Mouse (Mus musculus): Measurements from ENCODE around the gene Tjp2. TPM values are rescaled to one million over a fixed set of nuclear protein-coding genes. Genes with fewer than 3 reads are reported as not detected.

The Tjp2 gene
- total RNA-seq, 4 experiments from 2014 or later = 7.2 to 14.6 (median 10.7) TPM

DNA sequence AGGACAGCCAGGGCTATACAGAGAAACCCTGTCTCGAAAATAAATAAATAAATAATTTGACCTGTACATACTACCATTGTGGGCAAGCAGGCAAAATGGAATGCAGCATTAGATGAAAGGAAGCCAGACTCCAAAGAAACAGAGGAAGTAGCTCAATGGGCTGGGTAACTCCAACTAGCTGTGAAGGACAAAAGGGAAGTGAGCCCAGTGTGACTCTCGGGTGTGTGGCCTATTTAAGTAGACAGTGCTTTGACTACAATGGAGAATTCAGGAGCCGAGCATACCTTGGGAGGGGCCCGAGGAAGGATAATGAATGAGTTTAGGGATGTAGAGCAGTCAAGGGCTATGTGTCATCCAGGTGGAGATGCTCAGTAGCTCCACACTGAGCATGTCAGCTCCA is 48.1 kb downstream of the Tjp2 start:
- DNase-seq = no peak

DNA sequence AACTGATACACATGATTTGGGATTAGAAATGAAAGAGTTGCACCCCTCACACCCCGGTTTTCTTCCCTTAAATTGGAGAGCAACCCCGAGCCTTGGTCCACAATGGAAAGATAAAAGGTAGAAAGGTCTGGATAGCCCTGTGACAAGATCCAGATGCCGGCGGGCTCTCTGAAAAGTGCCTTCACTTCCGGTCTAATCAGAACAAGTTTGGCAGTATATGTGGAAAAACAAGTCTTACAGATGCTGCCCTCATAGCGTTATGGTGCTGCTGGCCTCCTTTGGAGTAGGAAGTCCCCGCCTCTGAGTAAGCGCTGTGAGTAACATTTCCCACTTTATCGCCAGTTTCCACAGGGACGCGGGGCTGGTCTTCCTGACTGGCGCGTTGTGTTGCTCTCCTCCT is 49.9 kb downstream of the Tjp2 start:
- no peak for DNase-seq

GRCm38 (mm10) chr19:24173608-24174523 is 51.0 kb downstream of the Tjp2 start:
- peak; percentile 93 for DNase-seq

DNA sequence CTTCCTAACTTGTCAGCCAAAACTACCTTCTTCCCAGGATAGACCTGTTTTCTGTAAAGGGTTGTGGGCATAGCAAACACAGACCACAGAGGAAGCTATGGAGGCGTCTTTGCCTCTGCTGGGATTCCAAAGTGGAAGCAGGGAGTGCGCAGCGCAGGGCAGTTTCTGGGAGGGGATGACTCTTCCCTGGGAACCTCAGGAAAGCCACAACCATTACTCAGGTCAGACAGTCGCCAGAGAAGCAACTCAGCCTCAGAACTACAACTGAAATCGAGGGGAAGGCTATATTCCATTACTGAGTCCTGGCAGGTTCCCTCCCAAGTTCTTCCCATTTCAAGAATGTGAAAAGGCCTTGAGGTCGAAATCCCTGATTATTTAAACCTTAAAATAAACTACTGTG is 51.8 kb downstream of the Tjp2 start:
- no peak for DNase-seq

DNA sequence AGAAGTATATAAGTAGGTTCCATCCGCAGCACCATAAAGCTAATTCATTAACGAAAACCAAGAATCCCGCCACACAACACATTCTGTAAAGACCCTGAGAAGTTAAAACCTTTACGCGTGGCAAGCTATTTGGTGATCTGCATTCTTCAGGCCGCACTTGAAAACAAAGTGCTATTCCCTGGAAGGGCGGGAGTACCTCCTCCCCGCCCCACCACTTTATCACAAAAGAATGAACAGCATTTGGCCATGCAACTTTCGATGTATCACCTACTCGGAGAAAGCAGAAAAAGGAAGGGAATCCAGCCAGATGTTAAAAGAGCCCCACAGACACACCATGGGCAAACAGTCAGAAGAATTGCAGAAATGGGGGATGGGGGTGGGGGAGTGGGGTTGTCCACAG is 56.3 kb downstream of the Tjp2 start:
- no peak for DNase-seq

DNA sequence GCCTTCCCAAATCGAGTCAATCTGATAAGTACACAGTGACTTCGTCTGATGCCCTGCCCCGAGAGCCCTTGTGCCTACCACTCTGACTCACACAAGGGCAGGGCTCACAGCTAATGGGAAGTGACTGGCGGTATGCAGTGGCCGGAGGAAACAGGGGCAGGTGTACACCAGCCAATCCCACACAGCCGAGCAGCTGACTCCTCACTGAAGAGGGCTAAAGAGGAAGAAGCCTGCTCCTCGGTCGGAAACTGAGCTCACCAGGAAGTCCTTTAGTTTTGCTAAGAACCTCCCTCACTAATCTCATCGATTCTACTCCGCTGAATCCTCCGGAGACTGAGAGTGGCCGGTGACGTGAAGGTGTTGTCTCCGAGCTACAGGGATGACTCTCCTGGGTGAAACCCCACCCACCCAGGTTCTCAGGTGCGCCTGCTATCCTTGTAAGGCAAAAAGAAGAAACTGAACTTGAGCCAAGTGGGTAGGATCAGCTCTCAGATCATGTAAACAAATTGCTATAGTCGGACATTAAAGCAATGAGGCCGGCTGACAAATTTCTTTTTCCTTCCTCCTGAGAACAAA is 58.2 kb downstream of the Tjp2 start:
- peak; percentile 67 for DNase-seq

DNA sequence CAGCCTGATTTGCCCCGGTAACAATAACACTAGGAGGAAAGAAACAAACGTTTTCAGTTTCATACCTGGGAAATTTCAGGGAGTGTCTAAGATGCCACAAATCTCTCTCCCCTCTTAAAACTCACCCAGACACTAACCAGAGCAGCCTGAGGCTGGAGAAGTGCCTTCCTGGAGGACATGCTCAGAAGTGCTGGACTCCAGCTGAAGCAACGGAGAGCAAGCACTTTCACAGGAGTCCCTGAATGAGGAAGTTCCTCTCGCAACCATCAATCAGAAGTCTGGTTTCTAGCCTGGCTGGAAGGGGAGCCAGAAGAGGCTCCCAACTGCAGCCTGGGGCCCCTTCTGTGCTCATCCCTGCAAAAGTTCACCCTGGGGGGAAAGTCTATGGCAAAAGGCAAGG is 60.9 kb downstream of the Tjp2 start:
- no peak for DNase-seq

DNA sequence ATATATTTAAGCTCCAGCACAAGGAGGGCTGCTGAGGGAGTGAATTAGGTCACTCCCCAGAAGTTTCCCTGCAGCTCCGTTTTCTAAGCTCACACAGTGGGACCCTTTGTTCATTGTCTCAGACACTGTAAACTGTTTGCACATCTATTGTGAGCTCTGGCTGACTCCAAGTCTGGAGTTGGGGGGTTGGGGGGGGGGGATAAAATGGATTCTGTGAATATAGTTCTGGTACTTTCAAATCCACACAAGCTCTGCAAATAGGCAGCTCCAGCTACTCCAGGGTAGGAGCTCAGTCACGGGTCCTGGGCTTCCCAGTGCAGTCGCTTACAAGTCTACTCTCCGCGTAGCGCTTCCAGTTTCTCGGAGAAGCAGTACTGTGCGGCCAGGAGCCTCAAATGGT is 64.4 kb downstream of the Tjp2 start:
- DNase-seq = no peak

- DNase-seq = no peak
These were observed 65.1 kb downstream of the Tjp2 start for GRCm38 (mm10) chr19:24159751-24160150.

- no peak for DNase-seq
These were observed 65.5 kb downstream of the Tjp2 start for GRCm38 (mm10) chr19:24159334-24159733.

GRCm38 (mm10) chr19:24156067-24156455 is 68.8 kb downstream of the Tjp2 start:
- no peak for DNase-seq

DNA sequence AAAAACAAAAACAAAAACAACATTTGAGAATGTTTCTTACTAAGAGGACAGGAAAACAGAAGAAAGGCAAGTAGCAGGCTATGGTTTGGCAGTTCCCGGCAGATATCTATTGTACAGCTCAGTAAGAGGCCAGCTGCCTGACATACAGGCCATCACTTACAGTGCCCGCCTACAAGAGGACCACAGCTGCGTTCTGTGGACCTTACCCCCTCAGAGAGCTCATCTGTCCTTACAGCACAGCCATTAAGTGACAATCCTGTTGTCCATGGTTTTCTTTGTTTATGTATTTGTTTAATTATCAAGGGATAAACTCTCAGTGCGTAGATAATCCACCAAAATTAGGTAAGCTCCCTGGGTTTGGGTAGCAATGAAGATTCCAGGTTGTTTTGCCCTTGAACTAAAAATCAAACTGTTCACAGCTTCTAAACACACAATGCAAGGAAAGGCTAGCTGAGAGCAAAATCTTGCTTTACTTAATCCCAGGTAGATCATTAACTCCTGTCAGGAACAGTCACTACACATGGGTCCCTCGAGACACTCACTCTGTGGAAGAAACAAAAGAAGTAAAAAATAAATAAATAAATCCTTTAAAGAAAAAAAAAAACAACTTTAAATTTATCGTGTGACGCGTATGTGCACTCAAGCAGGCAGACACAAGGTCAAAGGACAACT is 69.3 kb downstream of the Tjp2 start:
- no peak for DNase-seq

- DNase-seq = no peak
These were observed 71.4 kb downstream of the Tjp2 start for GRCm38 (mm10) chr19:24153266-24154023.

- DNase-seq = no peak
These were observed 80.8 kb downstream of the Tjp2 start for GRCm38 (mm10) chr19:24144009-24144408.

- DNase-seq = no peak
These were observed 82.2 kb downstream of the Tjp2 start for GRCm38 (mm10) chr19:24142621-24143061.

- no peak for DNase-seq
These were observed 84.5 kb downstream of the Tjp2 start for GRCm38 (mm10) chr19:24140298-24140697.

DNA sequence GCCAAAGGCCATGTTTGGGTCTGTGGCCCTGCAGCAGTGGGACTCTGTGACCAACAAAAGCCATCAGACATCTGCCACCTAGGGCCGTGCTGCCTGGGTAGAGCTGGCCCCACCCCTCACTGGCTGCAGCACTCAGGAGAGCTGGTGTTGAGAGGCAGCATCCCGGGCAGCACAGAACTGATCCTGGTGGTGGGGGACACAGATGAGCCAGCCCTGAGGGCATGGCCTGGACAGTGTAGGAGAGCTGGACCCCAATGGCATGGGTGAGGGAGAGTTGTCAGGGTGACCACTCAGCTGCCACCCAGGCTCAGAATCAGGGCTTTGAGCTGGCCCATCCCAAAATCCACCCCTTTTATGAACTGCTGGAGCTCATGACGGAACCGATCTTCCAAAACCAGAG is 87.4 kb downstream of the Tjp2 start:
- no peak for DNase-seq

DNA sequence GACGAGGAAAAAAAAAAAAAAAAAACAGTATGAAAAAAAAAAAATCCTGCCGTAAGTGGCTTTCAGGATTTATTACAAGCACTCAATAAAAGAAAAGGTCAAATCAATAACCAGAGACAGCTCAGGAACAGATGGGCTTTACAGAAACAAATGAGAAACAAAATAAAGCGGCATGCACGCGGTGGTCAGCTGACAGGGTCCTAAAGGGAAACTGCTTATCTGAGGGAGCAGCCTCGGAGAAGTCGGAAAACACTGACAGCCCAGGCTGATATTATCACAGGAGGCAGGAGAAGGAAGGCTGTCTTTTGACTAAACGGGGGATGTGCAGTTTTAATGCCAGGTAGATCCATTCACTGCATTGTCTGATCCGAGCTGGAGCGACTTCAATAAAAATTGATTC is 89.8 kb downstream of the Tjp2 start:
- no peak for DNase-seq

- no peak for DNase-seq
These were observed 90.5 kb downstream of the Tjp2 start for GRCm38 (mm10) chr19:24134144-24134911.

DNA sequence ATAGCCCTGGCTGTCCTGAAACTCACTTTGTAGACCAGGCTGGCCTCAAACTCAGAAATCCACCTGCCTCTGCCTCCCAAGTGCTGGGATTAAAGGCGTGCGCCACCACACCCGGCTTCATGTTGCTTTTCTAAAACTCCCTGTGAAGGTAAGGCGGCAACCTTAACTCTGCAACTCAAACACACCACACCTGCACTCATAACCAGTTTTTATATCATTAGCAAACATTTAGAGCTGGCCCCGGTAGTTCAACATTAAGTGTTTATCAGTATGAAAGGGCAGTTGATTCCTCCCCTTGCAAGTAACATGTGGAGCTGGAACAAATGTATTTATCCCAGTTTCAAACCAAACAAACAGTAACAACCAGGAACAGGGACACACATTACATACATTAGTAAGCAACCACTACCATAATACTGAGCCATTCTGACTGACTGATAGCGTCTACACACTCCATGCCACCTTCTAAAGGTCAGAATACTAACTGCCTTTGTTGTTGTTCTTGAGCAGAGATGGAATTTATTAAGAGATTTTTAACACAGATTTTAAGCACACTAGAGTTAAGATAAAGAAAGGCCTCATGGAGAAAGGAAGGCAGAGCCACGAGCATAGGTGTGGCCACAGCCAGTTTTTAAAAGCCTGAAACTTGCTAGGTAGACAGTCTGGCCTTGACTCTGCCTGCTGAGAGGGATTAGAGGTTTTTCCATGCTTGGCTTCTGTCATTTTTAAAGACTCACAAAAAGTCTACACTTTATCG is 101.1 kb downstream of the Tjp2 start:
- no peak for DNase-seq

GRCm38 (mm10) chr19:24123087-24123486 is 101.7 kb downstream of the Tjp2 start:
- no peak for DNase-seq
